1 mouse cellular context compared by ENCODE assay signal in the genomic region with DNA sequence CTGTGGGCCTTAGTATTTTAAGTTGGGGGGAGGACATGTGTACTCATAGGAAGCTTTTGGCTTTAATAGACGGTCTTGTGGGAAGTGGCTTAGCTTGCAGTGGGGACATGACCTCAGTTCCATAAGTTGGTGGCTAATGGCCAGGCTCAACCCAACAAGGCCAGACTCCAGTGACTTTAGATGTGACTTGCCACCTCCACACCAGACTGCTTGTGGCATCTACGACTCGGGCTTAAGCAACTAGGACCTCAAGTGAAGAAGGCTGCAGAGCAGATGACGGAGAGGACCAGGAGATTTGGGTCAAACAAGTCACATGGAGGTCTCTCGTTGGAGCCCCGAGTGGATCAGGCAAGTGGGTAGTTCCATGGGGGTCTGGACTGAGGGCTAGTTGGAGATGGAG. TPM values are rescaled to one million over a fixed set of nuclear protein-coding genes. Genes with fewer than 3 reads are reported as not detected.
"Had no signal": no experiment of that assay in that cellular context is flagged by ENCODE, and none has a peak within 500 bp of the region (broad histone marks: within the 10 kb centered on the region; RNA-seq: fewer than 3 reads in every experiment).

No protein-coding gene starts in this region.

RNA-seq across cellular contexts. Expression of a gene that starts 18.0 kb away (rescaled TPM):
- polyA plus RNA-seq: erythroblast, embryonic 14.5 days had no signal
